Mouse (Mus musculus): ENCODE results near the gene Arpc1b.

DNA sequence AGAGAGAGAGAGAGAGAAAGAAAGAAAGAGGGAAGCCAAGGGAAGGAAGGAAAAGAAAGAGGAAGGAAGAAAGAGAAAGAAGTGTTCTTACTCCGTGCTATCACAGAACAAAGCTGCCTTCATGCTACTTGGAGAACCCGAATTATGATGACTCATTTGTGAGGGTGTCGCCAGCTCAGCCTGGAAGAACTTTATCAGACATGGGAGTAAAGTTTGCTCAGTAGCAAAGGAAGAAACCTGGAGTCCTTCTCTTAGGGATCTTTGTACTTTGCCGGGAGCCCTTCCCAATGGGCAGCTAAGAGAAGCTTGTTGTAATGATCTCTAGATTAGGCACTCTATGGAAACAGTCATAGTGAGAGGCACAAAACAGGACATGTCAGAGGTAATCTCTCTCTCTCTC, 11.3 kb upstream of the Arpc1b start:
- no peak for TF ChIP-seq CTCF (IDR thresholded peaks at IDR 0.05; ENCODE audit: low read depth)
- no peak for TF ChIP-seq EP300 (IDR thresholded peaks at IDR 0.05; ENCODE audit: low read depth)

Measured in liver, embryonic 14.5 days (tissue).